Mouse (Mus musculus) cerebellum, adult 2 months (tissue): ENCODE data around the gene Mamdc2. TPM values are rescaled to one million over a fixed set of nuclear protein-coding genes. Genes with fewer than 3 reads are reported as not detected.

Source experiments
- DNase-seq, 2 experiments: peaks; one replicate each; pipeline ENCODE4 v3.0.0; 2021
- H3K27ac ChIP-seq: fragments of 200-500 bp; 2 replicates; pipeline ENCODE4 v1.5.1; 2012; ENCODE audit warnings: low read length, control low read depth, inconsistent platforms; ENCODE audit not compliant: insufficient read depth
- H3K27me3 ChIP-seq: fragments of 200-500 bp; 2 replicates; pipeline ENCODE4 v1.6.1; 2012; ENCODE audit warnings: inconsistent platforms, mild to moderate bottlenecking, low read length, moderate library complexity; ENCODE audit not compliant: control insufficient read depth, insufficient read depth
- H3K4me1 ChIP-seq: fragments of 200-500 bp; 2 replicates; pipeline ENCODE4 v1.6.1; 2011; ENCODE audit warnings: low read length; ENCODE audit not compliant: control insufficient read depth, insufficient read depth
- H3K4me3 ChIP-seq: fragments of 200-500 bp; replicated peaks from 2 replicates; pipeline ENCODE3; 2011; ENCODE audit warnings: mild to moderate bottlenecking, low read depth, low read length, control low read depth; ENCODE audit not compliant: insufficient read depth
- CTCF ChIP-seq: fragments of 200-500 bp; IDR thresholded peaks from 2 replicates; pipeline ENCODE4 v1.5.1; 2011; ENCODE audit warnings: low read depth, mild to moderate bottlenecking, control low read depth, low read length, moderate library complexity, borderline replicate concordance; ENCODE audit not compliant: insufficient read depth
- POLR2A ChIP-seq: fragments of 200-500 bp; IDR thresholded peaks from 2 replicates; pipeline ENCODE4 v1.6.1; 2011; ENCODE audit warnings: low read length, control low read depth, borderline replicate concordance; ENCODE audit not compliant: insufficient read depth
- WGBS: fragments of 180-500 bp; shearing (Covaris S2); methylation state at CpG from one replicate; pipeline ENCODE4 v1.1.7; 2018; 5-methylcytosine and 5-hydroxymethylcytosine counted together
- polyA plus RNA-seq: library from polyadenylated mRNA; depleted of rRNA; stranded (reverse); fragments of >200 nt; gene quantifications from 2 replicates; pipeline ENCODE4 v1.2.3, GENCODE M21; 2012

Mamdc2 gene
- polyA plus RNA-seq, 1 experiment: 2.7 TPM

DNA sequence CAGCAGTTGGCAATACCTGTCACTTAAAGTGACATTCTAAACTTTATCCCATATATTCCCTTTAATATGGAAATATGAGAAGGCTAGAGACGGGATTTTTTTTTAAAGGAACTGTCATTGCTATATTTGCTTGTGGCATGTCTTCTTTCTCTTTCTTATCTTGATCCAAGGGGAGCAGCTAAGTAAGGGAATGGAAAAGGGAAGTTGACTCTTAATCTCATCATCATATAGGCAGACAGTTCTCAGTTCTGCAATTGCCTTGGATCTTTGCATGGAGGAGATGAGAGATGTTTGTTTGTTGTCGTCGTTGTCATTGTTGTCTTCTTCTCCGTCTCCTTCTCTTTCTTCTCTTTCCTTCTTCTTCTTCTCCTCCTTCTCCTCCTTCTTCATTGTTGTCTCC is 79.0 kb downstream of the Mamdc2 start:
- 94% methylated on average over 4 of the region's 4 CpGs for WGBS
- TF ChIP-seq POLR2A: no peak
- TF ChIP-seq CTCF: no peak
- Histone ChIP-seq H3K4me1 (no peaks in the 10 kb centered on the region), H3K27me3 (no peaks in the 10 kb centered on the region), H3K4me3 (no peak overlapping the region), H3K27ac (no peak overlapping the region)
- DNase-seq: no peak

GRCm38 (mm10) chr19:23362006-23362405 is 86.2 kb downstream of the Mamdc2 start:
- no peaks in the 10 kb centered on the region for H3K27me3 ChIP-seq
- no peak for DNase-seq
- no peak overlapping the region for H3K4me3 ChIP-seq
- TF ChIP-seq POLR2A (no peak), CTCF (no peak)
- no peak overlapping the region for H3K27ac ChIP-seq
- WGBS: 53% methylated on average over 3 of the region's 3 CpGs
- H3K4me1 ChIP-seq: peaks cover 7% of the 10 kb centered on the region; the same call in 1 of the 2 replicates

DNA sequence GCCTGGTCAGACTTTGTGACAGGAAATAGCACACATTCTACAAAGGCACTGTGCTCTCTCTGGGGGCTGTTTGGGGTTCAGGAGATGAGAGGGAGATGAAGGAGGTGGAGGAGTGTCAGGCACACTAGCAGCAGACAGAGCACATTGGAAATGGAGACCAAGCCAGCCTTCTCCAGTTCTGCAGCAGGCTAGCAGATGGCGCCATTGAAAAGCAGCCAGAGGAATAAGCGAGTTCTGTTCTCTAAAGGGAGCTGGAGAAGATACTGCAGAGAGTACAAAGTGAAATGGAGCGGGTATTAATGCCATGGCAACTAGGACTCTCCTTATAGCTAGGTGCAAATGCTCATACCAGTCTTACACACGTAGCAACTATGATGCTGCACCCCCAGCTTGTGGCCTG is 87.1 kb downstream of the Mamdc2 start:
- DNase-seq: peak; percentile 86 to 93
- H3K27ac ChIP-seq: peak overlapping the region; percentile 79
- WGBS: 3% methylated on average over 4 of the region's 4 CpGs

GRCm38 (mm10) chr19:23360536-23360935 is 87.7 kb downstream of the Mamdc2 start:
- WGBS: 79% methylated on average over 4 of the region's 4 CpGs
- Histone ChIP-seq H3K4me1 (peaks cover 7% of the 10 kb centered on the region; the same call in 1 of the 2 replicates), H3K27me3 (no peaks in the 10 kb centered on the region), H3K27ac (peak overlapping the region; percentile 75), H3K4me3 (no peak overlapping the region)
- TF ChIP-seq CTCF (no peak), POLR2A (no peak)
- DNase-seq: no peak

More for the DNA sequence above, 87.1 kb downstream of the Mamdc2 start:
- Histone ChIP-seq H3K4me1 (peaks cover 7% of the 10 kb centered on the region; the same call in 1 of the 2 replicates), H3K27me3 (no peaks in the 10 kb centered on the region), H3K4me3 (no peak overlapping the region)
- TF ChIP-seq CTCF (peak; percentile 46; the same call in 1 of the 2 replicates), POLR2A (peak; percentile 33; the same call in 1 of the 2 replicates)

DNA sequence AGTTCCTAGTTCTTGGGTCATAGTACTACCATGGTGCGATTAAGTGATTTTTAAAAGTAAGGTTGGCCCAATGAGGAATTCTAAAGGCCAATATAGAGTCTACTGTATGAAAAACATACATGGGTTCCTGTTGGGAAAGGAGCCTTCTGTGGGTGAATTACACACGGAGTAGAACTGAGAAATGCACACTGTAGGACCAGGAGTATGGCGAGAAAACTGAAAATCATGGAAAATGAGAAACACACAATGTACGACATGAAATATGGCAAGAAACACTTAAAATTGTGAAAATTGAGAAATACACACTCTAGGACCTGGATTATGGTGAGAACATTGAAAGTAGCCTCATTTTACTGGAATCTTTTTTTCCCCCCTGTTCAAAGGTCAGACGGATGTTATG is 91.0 kb downstream of the Mamdc2 start:
- Histone ChIP-seq H3K4me1 (peaks cover 7% of the 10 kb centered on the region; the same call in 1 of the 2 replicates), H3K27me3 (no peaks in the 10 kb centered on the region), H3K4me3 (no peak overlapping the region), H3K27ac (no peak overlapping the region)
- WGBS: 87% methylated on average over 5 of the region's 5 CpGs
- no peak for TF ChIP-seq POLR2A
- no peak for TF ChIP-seq CTCF
- DNase-seq: no peak

DNA sequence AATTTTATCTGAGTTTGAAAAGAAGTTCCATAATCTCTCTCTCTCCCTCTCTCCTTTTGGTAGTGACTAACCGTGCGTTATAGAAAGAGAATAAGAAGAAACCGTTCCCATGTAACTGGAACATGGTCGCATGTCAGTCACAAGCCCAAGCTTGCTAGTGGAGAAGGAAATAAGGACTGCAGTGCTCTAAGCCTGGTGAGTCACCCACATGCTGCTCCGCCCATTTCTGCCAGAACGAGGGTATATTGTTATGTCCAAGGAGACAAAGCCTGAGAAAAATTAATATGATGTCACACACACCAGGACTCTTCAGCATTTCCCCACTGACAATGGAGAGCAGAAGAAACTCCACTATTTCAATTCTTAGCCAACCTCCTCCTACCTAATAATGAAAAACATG is 93.5 kb downstream of the Mamdc2 start:
- Histone ChIP-seq H3K4me1 (no peaks in the 10 kb centered on the region), H3K27ac (no peak overlapping the region), H3K4me3 (no peak overlapping the region), H3K27me3 (no peaks in the 10 kb centered on the region)
- 85% methylated on average over 6 of the region's 6 CpGs for WGBS
- TF ChIP-seq CTCF (no peak), POLR2A (no peak)
- DNase-seq: no peak

DNA sequence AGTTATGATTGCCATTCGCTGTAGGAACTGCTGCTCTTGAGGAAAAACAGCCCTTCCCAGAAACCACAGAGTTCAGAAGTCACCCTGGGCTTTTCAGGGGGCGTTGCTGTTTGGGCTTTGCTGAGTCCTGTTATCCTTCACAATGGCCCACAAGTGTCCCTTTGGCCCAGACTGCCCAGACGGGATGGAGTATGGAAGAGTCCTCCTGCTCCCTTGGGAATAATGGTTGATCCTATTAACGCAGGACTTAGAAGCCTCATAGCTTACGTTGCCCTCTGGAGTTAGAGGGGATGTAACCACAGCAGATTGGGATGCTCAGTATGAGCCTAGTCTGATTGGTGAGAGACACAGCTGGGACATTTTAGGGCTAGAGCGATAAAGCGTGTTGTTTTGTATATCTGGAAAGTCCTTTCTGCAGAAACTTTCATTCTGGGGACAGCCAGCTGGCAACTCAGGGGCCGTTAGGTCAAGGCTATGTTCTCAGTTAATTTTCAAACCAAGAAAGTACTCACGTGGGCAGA is 94.3 kb downstream of the Mamdc2 start:
- no peak overlapping the region for H3K4me3 ChIP-seq
- no peak for DNase-seq
- H3K27ac ChIP-seq: no peak overlapping the region
- TF ChIP-seq CTCF: no peak
- TF ChIP-seq POLR2A: no peak
- no peaks in the 10 kb centered on the region for H3K4me1 ChIP-seq
- no peaks in the 10 kb centered on the region for H3K27me3 ChIP-seq
- WGBS: 74% methylated on average over 9 of the region's 9 CpGs

DNA sequence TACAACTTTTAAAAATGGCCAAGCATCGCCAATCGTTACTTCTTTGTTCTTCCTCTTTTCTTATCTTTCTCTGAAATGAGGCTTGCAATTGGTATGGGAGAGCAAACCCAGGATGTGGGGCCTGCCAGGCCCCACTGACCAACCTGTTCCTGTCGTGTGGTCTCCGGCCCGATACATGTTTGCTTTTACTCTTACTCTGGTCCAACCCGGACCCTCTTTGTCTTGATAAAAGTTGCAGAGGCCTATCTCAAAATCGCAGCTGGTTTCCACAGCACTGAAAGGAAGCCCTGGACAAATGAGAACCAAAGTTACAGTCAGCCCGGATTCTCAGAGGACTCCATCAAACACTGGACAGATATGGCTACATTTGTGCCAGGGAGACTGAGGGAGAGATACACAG is 95.1 kb downstream of the Mamdc2 start:
- no peaks in the 10 kb centered on the region for H3K27me3 ChIP-seq
- H3K4me3 ChIP-seq: no peak overlapping the region
- TF ChIP-seq POLR2A: no peak
- no peak for TF ChIP-seq CTCF
- no peaks in the 10 kb centered on the region for H3K4me1 ChIP-seq
- WGBS: 85% methylated on average over 8 of the region's 8 CpGs
- DNase-seq: no peak
- no peak overlapping the region for H3K27ac ChIP-seq
